27 mouse cellular contexts compared by ENCODE assay signal in genomic region chr16:45020055-45020454, GRCm38 (mm10).
"Had no signal": no experiment of that assay in that cellular context is flagged by ENCODE, and none has a peak within 500 bp of the region (broad histone marks: within the 10 kb centered on the region; RNA-seq: fewer than 3 reads in every experiment).

No protein-coding gene starts in this region.

- H3K27me3 ChIP-seq: embryonic facial prominence, embryonic 12.5 days; embryonic facial prominence, embryonic 13.5 days; embryonic facial prominence, embryonic 15.5 days; forebrain, embryonic 12.5 days; forebrain, embryonic 13.5 days; forebrain, embryonic 15.5 days had no signal

- H3K27ac ChIP-seq: embryonic facial prominence, embryonic 10.5 days; embryonic facial prominence, embryonic 12.5 days; embryonic facial prominence, embryonic 13.5 days; embryonic facial prominence, embryonic 15.5 days; forebrain, embryonic 10.5 days; forebrain, embryonic 12.5 days; forebrain, embryonic 13.5 days; forebrain, embryonic 15.5 days; heart, adult 2 months; heart, embryonic 10.5 days had no signal

- H3K9me3 ChIP-seq: embryonic facial prominence, embryonic 10.5 days; embryonic facial prominence, embryonic 12.5 days; embryonic facial prominence, embryonic 13.5 days; embryonic facial prominence, embryonic 15.5 days; forebrain, embryonic 10.5 days; forebrain, embryonic 12.5 days; forebrain, embryonic 13.5 days; forebrain, embryonic 15.5 days; heart, embryonic 10.5 days had no signal

- H3K4me2 ChIP-seq: embryonic facial prominence, embryonic 12.5 days; embryonic facial prominence, embryonic 13.5 days; embryonic facial prominence, embryonic 15.5 days; forebrain, embryonic 12.5 days; forebrain, embryonic 13.5 days; forebrain, embryonic 15.5 days had no signal

- H3K4me3 ChIP-seq: embryonic facial prominence, embryonic 10.5 days; embryonic facial prominence, embryonic 12.5 days; embryonic facial prominence, embryonic 13.5 days; embryonic facial prominence, embryonic 15.5 days; erythroblast, embryonic 14.5 days; forebrain, embryonic 10.5 days; forebrain, embryonic 12.5 days; forebrain, embryonic 13.5 days; forebrain, embryonic 15.5 days; heart, adult 2 months; heart, embryonic 10.5 days had no signal

- ATAC-seq: forebrain, embryonic 13.5 days; forebrain, embryonic 14.5 days; forebrain, embryonic 15.5 days; forebrain, embryonic 16.5 days; forebrain, postnatal 0 days had no signal

- H3K4me1 ChIP-seq: embryonic facial prominence, embryonic 10.5 days; embryonic facial prominence, embryonic 12.5 days; embryonic facial prominence, embryonic 13.5 days; embryonic facial prominence, embryonic 15.5 days; forebrain, embryonic 10.5 days; forebrain, embryonic 12.5 days; forebrain, embryonic 13.5 days; forebrain, embryonic 15.5 days; heart, embryonic 10.5 days had no signal

- H3K9ac ChIP-seq: embryonic facial prominence, embryonic 12.5 days; embryonic facial prominence, embryonic 13.5 days; embryonic facial prominence, embryonic 15.5 days; forebrain, embryonic 12.5 days; forebrain, embryonic 13.5 days; forebrain, embryonic 15.5 days; forebrain, postnatal 0 days had no signal

- H3K36me3 ChIP-seq: embryonic facial prominence, embryonic 10.5 days; embryonic facial prominence, embryonic 12.5 days; embryonic facial prominence, embryonic 13.5 days; embryonic facial prominence, embryonic 15.5 days; forebrain, embryonic 10.5 days; forebrain, embryonic 12.5 days; forebrain, embryonic 15.5 days; heart, embryonic 10.5 days had no signal

- DNase-seq: cerebellum, adult 9-10 months; cerebellum, adult 9-11 months; cerebellum, postnatal 10 days; cerebellum, postnatal 14 days; cerebellum, postnatal 25 days; cerebellum, postnatal 36 days; embryo, embryonic 11 days; forebrain, postnatal 0 days; gastrocnemius, postnatal 10 days; gastrocnemius, postnatal 14 days; gastrocnemius, postnatal 25 days; gastrocnemius, postnatal 36 days; heart, adult 11 months; heart, adult 18-20 months; heart, adult 2 months had no signal
